Mouse (Mus musculus) liver, embryonic 14.5 days (tissue): ENCODE results near the gene Stxbp5l.

Source experiments
- CTCF ChIP-seq: IDR thresholded peaks from 2 replicates; pipeline ENCODE4 v1.5.1; 2016; ENCODE audit warnings: antibody characterized with exemption, low read depth, control low read depth
- EP300 ChIP-seq: IDR thresholded peaks from 2 replicates; pipeline ENCODE4 v1.6.1; 2016; ENCODE audit warnings: antibody characterized with exemption, low read depth

- TF ChIP-seq EP300 (no peak), CTCF (no peak)
These were observed 35.8 kb upstream of the Stxbp5l start for GRCm38 (mm10) chr16:37420512-37420911.
